Mouse (Mus musculus) right cerebral cortex, adult 2 months (tissue): Measurements from ENCODE around the gene Mrps12.
A peak's percentile ranks its signal among the peaks of the same experiment; 100 is the strongest.

ENCODE experiments used
- DNase-seq, 2 experiments: peaks; one replicate each; pipeline ENCODE4 v3.0.0; 2021 to 2022; ENCODE audit warnings: low spot score in 2 of 2

The Mrps12 gene

DNA sequence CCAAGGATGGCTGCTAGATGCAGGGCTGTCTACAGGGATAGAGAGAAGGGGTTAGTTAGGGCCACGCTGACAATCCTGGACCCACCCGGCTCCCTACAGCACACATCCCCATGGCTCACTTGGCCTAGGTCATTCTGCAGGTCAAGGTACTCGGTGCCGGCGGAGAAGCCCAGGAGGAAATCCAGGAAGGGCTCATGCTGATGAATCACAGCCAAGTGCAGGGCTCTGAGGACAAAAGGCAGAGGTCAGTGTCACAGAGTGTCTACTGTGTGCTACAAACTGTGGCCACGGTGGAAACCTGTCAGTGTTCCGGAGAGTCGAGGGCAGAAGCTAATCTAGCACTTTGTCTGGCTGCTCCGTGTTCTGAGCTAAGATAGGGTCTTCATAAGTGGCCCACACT lies 20.3 kb upstream of the Mrps12 start:
- DNase-seq, result no peak

DNA sequence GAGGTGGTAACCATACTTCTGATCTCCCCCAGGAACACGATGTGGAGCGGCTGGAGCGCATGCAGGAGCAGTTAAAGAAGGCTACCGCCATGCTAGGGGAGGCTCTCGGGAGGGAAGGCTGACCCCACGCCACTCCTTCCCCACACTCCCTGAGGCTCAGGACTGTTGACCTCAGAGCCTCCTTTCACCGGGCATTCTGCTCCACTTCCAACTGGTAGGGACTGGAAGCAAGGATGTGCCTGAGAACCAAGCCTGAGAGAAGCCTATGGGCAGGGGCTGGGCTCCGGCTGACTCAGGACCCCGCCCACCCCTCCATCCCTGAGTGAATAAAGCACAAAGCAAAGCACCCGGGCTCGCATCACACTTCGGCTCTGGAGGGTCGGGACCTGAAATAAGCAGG lies 17.0 kb upstream of the Mrps12 start:
- no peak for DNase-seq

DNA sequence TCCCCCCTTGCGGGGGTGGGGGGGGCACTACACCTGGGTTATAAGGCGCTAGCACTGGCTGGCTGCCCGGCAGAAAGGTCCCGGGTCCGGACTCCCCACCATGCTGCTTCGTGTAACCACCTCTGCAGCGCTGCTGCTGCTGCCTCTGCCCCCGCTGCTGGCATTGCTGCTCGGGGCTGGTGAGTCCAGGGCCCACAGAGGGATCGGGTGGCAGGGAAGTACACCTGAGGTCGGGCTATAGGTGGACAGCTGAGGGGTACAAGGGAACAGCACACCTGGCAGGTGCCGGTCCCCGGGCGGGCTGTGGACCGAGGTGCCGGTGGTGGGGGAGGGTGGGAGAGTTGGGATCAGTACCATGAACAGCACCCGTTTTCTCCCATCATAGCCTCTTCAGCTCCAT lies 14.5 kb upstream of the Mrps12 start, which contains the start of gene Ccer2:
Gene Ccer2, plus strand, starts transcription at position 96 of the 400 bp plus-strand sequence.
- DNase-seq, result no peak

DNA sequence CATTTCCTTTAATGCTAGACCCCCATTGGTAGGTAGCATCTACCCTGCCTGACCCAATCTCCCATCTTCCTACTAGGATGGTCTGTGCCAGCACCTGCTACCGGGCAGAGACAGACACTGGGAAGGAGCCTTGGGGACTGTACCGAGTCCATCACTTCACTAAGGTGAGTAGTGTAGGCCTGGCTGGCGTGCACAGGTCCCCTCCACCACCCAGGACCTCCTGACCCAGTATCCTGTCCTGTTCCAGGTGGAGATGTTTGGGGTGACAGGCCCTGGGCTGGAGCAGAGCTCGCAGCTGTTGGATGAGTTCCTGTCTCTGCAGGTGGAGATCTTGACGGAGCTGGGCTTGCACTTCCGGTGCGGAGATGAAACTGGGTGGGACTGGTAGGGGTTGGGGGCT lies 8.3 kb upstream of the Mrps12 start:
- DNase-seq, result no peak

DNA sequence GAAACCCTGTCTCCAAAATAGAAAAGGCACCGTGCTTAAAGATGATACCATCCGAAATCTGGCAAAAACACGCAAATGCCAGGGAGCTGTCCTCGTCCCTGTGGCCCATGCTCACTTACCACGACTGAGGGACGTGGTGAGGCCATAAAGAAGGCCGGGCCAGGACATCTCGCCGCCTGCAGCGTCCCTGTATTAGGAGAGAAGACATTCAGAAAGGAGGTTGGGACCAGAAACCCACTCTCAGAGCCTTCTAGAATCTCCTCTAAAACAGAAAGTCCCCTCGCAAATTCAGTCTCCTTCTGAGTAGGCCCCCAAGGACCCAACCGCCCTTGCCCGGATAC lies 282 bp downstream of the Mrps12 start:
- no peak for DNase-seq

DNA sequence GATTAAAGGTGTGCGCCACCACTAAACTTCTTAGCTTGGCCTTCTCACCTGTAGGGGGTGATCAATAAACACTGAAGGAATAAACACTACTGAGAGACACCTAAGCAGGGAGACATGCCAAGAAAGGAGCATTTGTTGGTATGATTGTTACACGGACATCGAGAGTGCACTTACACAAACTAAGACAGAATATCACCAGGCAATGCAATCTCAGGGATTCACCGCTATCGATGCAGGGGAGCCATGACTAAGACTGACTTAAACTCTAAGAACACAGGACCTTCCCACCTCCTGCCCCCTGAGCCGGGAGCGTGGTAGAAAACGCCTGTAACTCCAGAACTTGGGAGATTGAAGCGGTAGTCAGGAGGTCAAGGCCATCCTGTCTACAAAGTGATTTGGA lies 671 bp downstream of the Mrps12 start:
- DNase-seq, result peak in 1 of 2 experiments; percentile 28

DNA sequence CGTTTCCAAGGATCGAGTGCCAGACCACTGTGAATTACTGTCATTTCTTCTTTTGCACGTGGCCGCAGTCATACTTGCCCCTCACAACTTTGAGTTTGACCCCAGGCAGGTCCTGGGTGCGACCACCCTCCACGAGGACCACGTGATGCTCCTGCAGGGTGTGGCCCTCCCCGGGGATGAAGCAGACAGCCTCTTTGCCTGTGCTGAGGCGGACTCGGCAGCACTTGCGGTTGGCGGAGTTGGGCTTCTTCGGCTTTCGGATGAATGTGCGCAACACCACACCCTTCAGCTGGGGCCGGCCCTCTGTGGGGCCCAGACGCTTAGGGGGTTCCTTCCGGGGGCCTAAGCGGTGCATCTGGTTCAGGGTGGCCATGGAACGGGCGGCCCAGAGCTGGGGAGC lies 1.8 kb downstream of the Mrps12 start:
- no peak for DNase-seq

DNA sequence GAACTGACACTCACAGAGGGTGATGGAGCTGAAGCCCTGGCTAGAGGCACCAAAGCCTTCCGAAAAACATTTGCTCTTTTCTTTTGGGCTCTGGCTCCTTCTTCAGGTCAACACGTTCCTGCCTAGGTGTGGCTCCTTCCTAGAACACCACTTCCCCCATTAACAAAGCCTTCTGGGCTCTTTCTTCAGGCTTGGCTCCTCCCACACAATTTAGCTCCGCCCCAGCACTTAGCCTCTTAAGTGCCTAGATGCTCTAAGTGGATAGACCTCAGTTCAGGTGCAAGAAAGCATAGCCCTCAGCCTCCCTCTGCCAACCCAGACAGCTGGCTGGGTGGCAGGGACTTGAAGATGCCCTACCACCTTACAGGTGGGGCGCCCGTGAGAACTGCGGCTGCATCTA lies 5.9 kb downstream of the Mrps12 start:
- no peak for DNase-seq

DNA sequence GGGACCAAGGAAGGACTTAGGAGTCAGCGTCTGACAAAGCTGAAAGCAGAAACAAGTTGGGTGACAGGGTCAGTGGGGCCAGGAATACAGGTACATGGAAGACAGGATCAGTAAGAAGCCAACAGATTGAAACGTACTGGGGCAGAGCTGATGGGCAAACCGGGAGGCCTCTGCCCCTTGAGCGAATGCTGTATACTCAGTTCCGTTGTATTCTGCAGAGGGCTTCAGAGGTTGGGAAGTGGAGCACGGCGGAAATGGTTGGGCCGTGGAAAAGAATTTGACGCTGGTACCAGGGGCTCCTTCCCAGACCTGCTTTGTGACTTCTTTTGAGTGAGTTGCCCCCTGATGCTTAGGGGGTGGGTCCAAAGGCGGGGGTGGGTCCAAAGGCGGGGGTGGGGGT lies 8.4 kb downstream of the Mrps12 start:
- no peak for DNase-seq

DNA sequence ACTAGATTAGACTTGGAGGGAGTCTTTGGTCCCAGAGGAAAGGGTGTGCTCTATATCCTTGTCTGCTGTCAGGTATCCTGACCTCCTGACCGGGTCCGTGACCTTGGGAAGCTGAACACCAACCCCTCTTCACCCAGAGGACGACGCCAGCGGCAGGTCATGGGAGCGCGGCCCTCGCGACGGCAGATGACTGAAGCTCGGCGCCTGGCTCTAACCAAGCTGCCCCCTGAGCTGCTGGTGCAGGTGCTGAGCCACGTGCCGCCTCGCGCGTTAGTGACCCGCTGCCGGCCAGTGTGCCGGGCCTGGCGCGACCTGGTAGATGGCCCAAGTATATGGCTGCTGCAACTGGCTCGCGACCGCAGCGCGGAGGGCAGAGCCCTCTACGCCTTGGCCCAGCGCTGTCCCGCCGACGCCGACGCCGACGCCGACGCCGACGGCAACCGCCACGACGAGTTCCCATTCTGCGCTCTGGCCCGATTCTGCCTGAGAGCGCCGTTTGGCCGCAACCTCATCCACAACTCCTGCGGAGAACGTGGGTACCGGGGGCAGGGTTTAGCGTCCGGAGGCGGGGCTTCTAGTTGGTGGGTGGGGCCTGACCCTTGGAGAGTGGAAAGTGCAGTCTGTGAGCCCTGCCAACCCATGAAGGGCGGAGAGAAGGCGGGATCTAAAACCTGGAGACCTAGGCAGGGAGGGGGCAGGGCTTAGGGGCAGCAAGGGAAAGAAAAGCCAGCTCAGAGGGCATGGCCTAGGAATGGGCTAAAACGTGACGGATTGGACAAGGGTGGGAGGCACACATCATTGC lies 9.1 kb downstream of the Mrps12 start:
- DNase-seq, result peak in 1 of 2 experiments; percentile 39

DNA sequence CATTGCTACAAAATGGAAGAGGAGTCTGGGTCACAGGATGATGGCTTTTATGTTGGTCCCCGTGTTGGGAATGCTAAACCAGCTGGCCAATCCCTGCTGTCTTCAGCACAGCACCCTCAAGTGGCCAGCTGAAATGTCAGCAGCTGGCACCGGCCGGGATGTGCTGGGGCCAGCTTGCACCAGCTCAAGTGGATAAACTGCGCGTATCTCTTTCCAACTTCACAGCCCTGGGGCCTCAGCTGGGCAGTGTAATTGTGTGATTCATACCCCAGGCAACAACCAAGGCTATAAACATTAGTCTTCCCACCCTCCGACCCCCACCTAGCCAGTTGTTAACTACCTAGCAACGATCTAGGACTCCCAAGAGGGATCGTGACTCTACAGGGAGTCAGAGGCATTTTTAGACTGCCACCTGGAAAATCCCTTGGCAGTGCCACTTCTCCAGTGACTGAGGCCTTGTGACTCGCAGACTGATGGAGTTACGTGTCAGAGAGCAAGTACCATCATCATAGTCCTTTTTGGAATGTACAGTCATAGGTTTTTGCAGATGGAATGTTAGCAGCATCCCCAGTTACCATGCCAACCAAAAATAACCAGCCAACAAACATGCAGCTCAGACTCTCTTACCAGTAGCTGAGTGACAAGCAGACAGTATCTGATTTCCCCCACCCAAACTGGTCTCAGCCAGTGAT lies 13.8 kb downstream of the Mrps12 start:
- peak; percentile 44 to 61 for DNase-seq

DNA sequence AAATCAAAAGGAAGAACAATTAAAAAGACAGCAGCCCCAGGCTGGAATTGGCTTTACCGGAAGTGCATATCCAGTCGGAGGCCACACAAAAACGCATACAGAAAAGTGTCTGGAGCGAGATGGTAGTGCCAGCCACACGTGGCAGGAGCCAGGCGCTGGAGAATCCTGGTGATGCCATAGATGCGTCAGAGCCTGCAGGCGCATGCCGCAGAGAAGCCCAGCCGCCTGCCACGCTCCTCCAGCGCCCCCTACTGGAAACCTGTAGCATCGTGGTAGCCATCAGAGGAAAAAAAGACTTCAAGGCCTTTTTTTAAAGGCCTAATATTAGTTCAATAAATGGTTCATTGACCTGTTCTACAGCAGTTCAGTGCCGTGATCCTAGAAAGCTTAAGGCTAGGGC lies 15.0 kb downstream of the Mrps12 start:
- peak; percentile 81 to 87 for DNase-seq

DNA sequence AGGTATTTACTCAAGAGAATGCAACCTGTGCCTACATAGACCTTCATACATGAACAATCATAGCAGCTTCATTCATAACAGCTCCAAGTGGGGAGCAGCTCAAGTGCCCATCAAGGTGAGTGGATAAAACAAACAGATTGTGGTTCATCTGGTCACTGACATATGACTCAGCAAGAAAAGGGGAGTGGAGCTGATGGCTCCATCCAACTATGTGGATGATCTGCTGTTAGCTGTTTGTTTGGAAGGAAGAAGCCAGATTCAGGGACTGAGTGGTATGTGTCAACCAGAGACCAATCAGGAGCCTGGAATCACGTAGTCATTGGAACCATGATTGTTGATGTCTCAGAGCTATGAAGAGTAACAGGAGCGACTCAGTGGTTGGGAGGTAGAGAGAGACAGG lies 17.0 kb downstream of the Mrps12 start:
- DNase-seq, result no peak

DNA sequence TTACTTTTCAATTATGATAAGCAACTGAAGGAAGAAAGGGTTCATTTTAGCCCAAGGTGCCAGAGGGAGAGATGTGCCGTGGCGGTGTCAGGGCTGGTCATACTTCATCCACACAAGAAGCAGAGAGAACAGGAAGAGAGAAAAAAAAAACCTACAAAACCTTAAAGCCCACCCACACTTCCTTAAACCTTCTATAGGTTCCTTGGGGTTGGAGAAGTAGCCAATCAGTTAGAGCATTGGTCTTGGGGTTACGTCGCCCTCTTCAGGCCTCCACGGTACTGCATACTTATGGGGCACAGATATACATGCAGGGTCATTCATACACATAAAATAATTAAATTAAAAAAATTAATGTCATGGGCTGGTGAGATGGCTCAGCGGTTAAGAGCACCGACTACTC lies 19.5 kb downstream of the Mrps12 start:
- DNase-seq, result no peak

DNA sequence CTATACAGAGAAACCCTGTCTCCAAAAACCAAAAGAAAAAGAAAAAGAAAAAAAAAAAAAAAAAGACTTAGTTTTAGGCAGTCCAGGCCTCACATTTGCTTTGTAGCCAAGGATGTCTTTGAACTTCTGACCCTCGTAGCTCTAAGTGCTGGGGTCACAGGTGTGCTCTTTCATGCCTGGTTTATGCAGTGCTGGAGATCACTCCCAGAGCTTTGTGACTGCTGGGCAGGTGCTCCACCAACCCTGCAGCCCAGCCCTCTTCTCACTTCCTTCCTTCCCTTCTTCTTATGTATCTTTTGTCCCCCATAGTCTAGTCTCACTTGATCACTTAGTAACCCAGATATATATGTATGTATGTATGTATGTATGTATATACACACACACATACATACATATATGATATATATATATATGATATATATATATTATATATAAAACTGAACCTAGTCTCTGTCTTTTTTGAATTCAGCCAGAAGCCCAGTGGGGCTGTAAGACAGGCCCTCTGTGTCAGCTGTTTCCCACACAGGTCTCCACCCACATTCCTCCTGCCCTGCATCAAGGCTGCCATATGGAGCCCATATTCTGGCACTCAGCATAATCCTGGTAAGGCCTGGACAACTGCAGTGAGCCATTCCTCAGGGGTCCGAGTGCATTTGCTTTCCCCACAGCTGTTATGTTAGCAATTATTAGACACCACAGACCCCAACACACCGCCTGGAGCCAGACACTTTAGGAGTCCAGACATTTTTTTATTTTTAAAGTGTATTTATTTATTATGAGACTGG lies 20.7 kb downstream of the Mrps12 start:
- DNase-seq, result no peak

DNA sequence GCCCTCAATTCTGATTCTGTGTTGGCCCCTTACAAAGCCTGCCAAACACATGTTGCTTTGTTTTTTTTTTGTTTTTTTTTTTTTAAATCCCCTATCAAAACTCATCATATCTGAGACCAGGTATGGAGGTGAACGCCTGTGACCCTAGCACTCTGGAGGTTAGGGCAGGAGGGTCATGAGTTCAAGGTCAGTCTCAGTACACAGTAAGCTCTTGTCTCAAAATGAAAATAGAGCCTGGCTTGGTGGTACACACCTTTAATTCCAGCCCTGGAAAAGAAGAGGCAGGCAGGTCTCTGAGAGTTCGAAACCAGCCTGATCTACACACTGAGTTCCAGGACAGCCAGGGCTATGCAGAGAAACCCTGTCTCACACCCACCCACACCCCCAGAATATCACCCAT lies 22.0 kb downstream of the Mrps12 start:
- DNase-seq, result no peak

DNA sequence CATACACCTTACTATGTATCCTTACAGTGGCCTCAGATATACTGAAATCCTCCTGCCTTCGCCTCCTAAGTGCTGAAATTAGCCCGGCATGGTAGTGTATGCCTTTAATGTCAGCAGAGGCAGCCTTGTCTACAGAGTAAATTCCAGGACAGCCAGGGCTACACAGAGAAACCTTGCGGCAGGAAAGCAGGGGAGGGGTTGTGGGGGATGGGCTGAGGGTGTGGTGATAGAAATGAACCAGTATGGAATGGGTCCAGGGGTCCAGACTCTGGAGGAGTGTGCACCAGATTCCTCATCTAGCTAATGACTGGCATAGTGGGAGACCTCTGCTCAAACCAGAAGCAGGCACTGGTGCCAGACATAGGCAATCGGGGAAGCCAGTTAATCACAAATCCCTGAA lies 22.5 kb downstream of the Mrps12 start:
- no peak for DNase-seq

DNA sequence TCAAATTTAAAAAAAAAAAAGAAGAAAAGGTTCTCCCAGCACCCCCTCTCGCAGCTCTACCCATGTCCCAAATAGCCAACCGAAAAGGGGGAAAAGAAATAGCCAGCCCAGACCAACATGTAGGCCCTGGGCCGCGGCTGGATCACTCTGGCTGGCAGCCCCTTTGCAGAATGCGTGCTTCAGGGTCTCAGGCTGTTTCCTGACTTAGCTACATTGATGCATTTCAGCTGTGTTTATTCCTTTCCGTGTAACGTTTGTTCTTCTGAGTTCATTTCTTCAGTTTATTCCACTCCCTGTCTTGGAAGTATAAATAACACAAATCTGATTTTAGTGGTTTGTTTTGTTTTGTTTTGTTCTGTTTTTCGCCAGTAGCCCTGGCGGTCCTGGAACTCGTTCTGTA lies 23.9 kb downstream of the Mrps12 start:
- DNase-seq, result no peak

DNA sequence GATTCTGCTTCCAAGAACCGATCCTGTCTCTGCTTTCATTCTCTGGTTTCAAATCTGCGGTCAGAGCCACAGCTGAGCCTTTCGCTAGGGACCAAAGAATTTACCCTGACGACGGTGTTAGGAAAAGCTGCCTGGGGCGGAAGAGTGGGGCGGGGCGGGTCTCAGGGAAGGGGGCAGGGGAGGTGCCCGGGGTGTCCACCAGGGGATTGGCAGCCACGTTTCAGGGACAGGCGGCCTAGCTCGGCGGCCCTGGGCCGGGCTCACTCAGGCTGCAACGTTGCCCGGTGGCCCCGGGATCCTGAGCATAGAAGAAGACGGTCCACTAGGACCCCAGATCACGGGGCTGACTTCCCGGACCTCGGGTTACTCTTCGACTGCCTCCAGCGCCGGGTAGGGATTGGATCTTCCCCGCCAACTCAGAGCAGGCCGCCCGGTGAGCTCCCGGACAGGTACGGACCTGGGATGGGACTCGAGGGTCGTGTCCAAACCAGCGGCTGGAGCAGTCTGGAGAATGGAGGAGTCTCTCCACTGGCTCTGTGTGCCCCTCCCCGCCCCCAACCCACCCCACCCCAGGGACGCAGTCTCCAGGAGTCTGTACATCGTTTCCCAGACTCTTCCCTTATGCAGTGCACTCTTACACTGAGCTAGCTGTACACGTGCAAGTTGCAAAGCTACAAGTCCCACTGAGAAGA lies 24.9 kb downstream of the Mrps12 start, which contains the start of gene Fbxo17:
Gene Fbxo17, plus strand, starts transcription at position 215 of the 692 bp plus-strand sequence.
- DNase-seq, result peak in 1 of 2 experiments; percentile 27

DNA sequence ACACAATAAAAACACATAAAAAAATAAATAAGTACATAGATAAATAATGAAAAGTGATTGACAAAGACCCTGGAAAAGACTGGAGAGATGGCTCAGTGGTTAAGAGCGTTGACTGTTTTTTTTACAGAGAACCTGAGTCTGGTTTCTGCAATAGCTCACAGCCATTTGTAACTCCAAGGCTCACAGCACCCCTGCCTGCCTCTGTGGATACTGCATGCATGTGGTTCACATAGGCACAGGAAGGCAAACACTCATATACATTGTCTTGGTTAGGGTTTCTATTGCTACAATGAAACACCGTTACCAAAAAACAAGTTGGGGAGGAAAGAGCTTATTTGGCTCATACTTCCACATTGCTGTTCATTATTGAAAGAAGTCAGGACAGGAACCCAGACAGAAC lies 26.0 kb downstream of the Mrps12 start:
- DNase-seq, result no peak

DNA sequence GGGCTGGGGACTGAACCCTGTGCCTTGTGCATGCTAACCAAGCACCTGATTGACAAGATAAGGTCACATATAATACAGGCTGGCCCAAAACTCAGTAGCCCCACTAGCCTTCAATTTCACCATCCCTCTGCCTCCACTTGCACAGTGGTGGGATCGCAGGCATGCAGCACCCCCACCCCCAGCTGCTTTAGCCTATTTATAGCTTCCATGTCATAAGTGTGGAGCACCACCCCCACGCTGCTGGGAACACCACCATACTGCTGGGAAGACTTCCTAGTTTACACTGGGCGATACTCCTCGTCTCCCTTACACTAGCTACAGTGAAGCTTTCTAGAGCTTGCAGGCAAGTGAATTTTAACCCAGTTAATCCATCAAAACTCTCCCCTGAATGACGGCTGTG lies 27.0 kb downstream of the Mrps12 start:
- peak; percentile 51 to 57 for DNase-seq

DNA sequence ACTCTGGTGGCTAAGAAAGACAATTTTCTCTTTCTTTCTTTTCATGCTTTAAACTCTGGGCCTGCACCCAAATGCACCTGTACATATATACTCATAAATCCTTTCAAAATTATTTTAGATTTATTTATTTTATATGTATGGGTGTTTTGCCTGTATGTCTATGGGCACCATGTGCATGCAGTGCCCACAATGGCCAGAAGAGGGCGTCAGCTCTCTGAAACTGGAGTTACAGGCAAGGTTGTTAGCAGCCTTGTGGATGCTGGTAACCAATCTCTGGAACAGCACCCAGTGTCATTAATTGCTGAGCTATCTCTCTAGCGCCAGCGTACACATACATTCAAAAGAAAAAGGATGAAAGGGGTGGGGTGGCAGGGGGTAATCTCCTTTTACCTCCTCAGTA lies 30.7 kb downstream of the Mrps12 start:
- DNase-seq, result no peak
